Mouse (Mus musculus): ENCODE data around the gene Fam76a. TPM values are rescaled to one million over a fixed set of nuclear protein-coding genes. Genes with fewer than 3 reads are reported as not detected.
A peak's percentile ranks its signal among the peaks of the same experiment; 100 is the strongest.
"Not testable (repeated sequence)": the region's sequence is repeated elsewhere in the genome, so short reads cannot be mapped to it uniquely, and the experiment has no call there.

Fam76a gene
- total RNA-seq, 1 experiment from 2014 or later: 36.6 TPM

DNA sequence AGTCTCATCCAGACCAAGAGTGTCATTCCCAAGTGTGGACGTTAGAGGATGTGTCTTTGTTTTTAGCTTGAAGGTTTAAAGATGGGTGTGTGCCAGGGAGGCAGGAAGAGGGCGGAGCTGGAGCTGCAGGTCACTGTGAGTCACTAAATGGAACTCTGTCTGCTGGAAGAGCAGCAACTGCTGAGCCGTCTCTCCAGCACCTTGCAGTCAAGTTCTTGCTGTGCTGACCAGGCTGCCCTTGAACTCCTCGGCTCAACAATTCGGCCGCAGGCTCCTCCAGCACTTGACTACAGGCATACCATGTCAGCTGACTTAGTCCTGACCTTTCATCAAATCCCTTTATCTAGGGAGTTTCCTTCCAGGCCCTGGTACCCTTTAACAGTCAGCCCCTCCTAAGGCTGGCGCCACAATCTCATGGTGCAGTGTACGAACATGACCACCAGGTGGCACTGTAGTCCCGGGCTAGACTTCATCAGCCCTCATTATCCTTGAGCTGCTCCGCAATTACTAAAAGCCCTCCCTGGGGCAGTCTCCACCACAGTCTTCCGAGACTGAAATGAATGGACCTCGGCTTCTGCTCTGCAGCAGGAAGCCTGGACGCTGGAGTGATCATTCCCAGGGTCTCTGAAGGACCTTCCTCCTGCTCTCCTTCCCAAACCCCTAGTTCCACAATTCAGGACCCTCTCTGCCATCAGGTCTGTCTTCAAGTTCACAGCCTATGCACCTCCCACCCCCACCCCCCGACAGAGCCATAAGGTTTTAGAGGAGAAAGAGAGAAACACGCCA is 23.1 kb upstream of the Fam76a start:
- peak; percentile 88 for DNase-seq

DNA sequence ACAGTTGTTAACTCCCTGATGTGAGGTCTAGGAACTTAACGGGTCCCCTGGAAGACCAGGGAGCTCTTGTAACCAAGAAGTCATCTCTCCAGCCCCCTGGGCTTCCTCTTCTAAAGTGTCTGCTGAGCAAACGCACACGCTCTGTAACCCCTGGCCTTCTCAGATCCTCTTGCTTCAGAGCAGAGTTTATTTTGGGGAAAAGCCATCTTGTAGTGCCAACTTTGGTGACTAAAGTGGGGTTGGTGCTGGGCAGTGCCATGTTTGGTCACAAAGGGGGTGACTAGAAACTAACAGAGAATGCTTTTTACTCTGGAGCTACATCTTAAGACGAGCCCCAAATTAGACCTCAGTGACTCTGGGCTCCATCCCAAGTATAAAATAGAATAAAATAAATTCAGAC is 22.4 kb upstream of the Fam76a start:
- DNase-seq: peak; percentile 16

DNA sequence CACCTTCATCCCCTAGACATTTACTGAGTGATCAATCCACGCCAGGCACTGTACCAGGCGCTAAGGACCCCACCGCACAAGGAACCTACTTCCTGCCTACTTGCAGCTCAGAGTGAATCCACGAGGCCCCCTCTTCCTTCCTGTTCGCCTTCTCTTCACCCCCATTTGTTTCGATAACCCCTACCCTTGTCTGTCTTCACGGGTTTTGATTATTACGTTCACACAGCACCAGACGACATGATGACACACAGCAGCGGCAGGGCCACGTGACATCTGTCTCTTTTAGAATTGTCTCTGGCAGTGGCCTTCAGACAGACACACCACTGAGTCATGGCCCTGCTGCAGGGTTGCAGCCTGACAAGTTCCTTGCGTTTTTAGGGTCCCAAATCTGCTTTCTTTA is 21.7 kb upstream of the Fam76a start:
- DNase-seq: peak; percentile 70

DNA sequence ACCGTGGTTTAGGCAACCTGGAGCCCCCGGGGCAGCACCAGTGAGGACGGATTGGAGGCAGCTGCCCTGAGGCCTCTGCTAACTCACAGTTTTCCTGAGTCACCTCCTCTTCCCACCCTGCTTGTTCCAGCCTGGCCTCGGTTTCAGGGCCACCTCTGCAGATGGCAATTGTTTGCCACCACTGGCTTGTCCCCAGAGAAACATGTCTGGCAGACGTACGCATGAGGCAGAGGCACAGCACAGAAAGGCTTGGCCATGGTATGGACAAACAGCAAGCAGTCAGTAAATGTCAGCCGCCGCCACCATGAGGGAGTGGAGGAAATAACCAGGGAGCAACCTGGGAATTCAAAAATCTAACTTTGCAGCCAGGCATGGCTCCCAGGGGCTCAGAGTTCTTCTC is 20.7 kb upstream of the Fam76a start:
- DNase-seq: peak; percentile 50

DNA sequence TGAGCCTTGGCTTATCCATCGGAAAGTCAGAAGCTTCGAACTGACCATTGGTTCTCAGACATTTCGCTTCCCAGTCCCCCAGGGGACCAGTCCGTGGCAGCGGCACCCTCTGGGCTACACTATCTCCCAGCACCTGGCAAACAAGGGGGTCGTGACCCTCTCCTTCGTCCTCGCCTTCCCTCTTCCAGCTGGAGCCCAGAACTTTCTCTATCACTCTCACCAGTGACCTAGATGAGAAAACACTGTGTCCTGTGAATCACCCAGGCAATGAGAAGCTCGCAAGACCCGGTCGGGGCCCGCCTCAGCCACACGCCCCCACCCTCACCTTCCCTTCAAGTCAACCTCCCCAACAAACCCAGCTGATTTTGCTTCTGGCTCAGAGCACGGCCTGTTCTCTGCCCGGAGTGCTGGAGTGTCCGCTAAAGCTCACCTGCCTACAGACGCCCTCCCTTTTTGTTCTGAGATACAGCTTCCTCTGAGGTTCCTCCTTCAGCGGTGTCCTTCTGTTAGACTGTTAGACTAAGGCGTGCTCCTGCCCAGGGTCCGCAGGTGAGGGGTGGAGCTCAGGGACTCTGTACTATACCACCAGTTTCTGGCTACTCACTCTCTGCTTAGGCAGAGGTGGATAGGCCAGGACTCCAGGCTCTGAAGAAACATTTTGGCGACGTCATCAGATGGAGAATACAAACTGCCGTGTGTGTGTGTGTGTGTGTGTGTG is 18.8 kb upstream of the Fam76a start:
- DNase-seq: no peak

DNA sequence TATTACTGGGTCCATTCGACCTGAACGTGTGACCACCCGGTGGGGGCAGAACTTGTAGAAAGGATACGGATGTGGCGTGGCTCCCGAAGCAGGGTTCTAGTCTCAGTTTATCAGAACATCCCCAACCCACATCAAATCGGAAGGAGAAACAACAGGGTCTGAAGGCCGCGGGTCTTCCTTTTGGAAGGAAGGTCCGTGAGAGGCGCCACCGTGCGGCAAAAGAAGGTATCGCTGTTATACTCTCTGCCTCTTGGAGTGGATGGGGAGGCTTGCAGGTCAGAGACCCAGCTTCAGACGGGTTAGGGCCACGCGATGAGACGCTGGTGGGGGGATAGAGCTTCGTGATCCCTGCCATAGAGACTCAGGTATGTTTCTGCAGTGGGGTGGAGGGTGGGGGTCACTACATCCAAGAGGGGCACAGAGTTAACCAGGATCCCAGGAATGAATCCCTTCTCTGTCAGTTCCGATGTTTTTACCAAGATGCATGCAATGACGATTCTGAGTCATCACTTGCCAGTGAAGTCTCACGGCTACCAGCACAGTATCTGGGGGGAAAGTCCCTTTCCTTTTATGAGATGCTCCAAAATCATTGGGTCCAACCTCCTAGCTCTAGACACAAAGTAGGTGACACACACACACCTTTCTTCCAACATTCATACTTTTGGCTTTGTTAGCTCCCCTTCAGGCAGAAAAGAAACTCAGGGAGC is 17.2 kb upstream of the Fam76a start:
- DNase-seq: peak; percentile 75

DNA sequence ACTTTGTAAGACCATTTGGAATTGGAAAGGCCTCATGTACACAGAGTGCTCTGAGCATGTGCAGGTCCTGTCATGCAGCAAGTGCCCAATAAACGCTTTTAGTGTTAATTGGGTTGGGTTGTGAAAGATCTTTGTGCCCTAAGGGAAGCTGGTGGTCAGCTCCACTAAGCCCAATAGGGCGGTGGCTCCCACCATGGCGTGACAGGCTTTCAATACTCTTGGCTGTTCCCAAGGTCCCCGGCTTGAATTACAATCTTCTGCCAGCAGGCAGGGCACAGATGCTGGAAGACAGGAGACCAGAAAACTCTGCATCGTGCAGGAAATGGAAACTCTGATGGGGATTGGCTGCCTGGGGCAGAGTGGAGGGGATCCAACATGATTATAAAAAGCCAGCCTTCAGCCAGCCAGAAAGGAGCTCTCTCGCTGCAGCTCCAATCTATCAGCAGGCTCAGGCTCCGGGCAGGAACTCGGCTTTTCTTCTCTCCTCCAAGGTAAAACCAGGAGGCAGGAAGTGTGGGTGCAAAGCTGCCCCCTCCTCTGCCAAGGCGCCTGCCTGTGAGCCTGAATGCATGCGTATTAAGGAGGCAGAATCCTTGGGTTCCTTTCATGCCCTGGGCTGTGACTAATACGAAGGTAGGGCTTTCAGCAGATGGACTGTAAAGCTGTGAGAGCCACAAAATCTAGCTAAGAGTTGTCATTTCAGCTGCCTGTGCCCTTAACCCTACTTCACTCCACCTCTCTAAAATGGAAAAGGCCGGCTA is 16.0 kb upstream of the Fam76a start:
- DNase-seq: peak; percentile 28

DNA sequence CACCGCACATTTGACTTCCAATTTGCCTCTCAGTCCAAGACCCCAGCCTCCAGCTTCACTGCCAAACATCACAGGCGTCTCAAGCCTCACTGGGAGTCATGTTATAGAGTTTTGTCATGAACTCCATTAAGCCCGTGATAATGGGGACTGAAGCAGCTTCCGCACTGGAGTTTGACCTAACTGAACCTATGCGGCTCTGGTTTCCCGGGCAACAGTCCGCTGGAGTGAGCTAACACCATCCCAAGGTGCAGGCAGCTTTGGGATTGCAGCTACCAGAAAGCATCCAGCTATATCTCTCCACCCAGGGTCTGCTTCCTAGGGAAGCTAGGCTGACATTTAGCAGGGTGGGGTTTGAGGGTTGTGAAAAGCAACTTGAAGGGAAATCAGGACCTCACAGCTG is 12.3 kb upstream of the Fam76a start:
- DNase-seq: no peak

DNA sequence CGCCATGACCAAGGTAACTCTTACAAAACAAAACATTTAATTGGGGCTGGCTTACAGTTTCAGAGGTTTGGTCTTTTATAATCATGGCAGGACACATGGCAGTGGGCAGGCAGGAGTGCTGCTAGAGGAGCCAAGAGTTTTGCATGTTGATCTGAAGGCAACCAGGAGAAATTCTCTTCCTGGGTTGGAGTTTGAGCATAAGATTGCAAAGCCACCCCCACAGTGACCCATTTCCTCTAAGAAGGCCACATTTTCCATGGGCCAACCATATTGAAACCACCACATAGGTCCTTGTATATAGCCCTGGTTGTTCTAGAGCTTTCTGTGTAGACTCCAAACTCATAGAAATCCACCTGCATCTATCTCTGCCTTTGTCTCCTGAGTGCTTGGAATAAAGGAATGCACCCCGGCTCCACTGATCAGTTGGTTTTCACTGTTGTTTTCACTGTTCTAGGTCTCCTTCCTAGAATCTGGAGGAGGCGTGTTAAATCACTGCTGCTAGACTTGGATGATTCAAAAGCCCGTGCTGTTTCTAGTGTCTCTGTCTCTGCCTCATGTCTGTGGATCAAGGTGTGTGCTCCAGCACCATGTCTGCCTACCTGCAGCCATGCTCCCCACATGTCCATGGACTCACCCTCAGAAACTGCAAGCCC is 10.5 kb upstream of the Fam76a start:
- no peak for DNase-seq

DNA sequence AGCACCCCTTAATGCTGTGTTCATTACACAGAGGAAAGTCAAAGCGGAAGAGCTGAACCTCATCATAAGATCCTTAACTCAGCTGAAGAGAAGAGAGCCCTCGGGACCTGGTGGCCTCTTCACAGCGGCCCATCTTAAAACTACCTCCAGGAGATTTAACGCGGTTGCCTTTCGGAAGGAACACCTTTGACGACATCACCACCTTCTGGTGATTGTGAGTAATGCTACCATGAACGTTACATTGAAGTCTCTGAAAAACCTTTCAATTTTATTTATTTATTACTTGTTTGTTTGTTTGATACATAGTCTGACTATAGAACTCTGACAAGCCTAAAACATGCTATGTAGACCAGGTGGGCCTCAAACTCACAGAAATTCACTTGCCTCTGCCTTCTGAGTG is 8.4 kb upstream of the Fam76a start:
- peak; percentile 38 for DNase-seq

DNA sequence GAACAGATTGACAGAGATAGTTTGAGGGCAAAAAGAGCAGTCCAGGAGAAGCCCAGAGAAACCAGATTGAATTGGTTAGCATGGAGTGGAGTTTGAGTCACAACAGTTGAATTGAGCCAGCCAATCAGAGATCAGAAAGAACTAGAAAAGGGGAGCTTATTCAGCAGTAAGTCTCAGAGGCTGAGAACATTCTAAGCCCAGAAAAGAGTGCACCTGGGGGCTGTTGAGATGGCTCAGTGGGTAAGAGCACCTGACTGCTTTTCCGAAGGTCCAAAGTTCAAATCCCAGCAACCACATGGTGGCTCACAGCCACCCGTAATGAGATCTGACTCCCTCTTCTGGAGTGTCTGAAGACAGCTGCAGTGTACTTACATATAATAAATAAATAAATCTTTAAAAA is 4.2 kb upstream of the Fam76a start:
- DNase-seq: not testable (repeated sequence)

DNA sequence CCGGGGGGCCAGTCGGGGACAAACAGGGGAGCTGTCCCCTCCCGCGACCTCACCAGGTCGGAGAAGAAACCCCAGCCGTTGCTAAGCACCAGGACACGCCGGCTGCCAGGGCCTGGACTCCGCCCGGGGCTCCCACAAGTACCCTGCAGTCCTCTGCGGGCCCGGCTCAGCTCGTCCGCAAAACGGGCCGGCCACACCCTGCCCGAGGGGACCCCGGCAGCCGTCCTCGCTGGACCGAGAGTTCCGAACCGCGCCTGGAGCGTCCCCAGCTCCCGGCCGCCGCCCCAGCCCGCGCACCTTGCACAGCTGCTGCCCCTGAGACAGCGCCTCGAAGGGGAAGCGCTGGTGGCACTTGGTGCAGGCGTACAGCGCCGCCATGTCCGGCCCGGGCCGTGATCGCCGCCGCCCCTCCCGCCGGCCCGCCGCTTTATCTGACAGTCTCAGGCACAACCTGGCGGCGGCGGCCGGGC is 262 bp downstream of the Fam76a start:
- DNase-seq: no peak

DNA sequence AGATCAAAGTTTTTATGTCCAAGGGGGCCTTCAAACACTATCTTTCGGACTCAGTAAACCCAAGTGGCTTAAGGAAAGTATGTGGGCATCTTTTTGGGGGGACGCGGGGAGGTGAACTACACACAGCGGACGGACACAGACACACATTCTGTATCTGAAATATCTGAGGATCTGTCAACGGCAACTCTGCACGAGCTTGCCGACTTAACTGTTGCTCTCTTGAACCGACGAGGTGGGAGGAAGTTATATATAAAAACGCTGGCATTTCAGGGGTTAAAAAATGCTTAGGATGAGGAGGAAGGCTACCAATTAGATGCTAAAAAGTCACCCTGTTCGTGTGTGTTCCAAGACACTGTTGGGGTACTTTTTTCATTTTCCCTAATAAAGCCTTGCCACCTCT is 870 bp downstream of the Fam76a start:
- DNase-seq: no peak

DNA sequence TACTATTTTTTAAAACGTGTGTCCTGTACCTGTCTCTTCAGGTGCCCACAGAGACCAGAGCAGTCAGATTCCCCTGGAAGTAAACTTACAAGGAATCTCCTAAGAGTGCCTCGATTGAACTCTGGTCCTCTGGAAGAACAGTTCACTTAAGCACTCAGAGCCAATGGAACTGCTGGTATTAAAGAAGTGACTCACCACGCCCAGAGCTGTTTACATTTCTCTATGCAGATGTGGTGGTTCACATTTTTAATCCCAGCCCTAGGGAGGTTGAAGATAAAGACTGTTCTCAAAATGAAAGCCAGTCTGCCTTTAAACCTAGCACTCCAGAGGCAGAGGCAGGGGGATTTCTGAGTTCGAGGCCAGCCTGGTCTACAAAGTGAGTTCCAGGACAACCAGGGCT is 2.2 kb downstream of the Fam76a start:
- DNase-seq: no peak

DNA sequence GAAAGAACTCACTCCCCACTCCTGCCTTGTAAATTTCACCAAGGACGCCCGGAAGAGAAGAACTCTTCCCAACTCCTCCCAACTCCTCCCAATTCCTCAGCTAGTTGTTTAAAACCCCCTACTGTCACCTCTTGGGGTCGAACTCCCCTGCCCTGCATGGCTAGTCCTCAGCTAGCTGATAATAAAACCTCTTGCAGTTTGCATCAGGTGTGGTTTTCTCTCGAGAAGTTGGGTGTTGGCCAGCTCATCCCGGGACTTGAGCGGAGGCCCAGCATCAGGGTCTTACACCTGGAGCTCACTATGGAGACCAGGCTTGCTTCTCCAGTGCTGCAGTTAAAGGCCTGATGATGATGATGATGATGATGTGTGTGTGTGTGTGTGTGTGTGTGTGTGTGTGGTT is 3.9 kb downstream of the Fam76a start:
- not testable (repeated sequence) for DNase-seq

DNA sequence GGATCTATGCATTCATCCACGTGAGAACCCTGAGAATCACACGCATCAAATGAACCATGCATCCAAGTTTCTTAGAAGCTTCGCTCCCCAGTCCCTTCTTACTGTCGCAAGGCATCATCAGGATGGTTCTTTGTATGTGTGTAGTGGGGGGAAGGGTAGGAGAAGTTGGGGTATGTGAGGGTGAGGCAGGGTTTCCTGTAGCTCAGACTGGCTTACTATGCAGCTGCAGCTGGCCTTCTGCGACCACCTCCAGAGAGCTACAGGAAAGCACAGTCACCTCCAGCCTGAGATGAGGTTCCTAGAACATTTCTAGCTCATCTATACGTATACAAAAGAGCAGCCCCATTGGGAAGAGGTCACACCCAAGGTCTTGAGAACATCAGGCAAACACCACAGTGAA is 10.2 kb downstream of the Fam76a start:
- no peak for DNase-seq

DNA sequence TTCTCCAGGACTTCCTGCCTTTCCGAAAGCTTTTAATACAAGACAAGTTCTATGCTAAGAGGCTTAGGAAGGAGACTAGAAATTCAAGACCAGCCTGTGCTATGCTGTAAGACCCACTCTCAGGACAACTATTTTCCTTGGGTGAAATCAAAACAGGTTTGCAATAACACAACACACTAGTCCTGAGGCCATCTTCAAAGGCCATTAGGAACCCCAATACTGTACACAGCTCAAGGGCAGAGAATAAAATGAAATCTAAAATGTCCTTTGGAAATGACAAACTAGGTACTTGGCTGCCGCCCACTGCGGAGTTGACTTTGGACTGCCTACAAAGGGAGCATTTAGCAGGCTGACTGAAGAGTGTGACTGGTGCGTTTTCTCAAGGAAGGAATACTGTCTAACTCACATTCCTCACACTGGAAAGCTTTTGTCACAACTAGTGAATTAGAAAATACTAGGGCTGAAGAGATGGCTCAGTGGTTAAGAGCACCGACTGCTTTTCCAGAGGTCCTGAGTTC is 16.5 kb downstream of the Fam76a start:
- peak; percentile 44 for DNase-seq

DNA sequence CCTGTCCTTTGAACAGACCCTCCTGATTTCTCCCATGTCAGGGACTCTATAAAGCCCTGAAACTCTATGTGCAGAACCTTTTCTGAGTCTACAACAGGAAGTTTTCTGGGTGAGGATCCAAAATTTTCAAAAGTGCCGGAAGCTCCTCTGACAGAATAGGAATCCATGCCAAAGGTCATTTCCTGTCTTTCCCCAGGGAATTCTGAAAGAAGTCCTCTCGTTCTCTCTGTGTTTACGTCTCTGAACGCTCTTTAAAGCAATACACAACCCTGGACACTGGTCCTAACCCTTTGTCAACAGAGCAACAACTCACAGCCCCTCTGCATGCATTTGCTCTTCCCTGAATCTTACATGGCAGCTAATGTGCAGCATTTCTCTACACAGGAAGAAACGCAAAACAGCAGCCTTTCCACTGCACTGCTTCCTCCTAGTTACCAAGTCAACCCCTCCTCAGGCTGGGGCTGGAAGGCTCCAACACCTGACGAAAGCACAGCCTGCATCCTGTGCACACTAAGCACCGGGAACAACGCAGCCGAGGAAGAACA is 17.5 kb downstream of the Fam76a start:
- no peak for DNase-seq

DNA sequence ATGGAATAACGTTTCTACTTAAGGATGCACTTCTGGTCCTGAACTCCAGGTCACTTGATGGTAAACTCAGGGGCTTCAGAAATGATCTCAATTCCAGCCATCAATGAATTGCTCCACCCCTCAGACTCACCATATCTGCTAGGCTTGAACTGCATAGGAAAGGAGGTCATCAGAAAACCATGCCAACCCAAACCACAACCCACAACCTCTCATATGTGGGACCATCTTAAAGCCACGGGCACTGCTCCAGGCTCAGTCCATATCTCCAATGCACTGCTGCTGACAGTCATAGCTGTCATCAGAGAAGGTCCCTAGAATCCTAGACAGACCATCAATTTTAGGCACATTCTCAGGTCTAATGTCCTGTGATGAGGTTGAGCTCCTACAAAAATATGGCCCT is 18.3 kb downstream of the Fam76a start:
- no peak for DNase-seq

DNA sequence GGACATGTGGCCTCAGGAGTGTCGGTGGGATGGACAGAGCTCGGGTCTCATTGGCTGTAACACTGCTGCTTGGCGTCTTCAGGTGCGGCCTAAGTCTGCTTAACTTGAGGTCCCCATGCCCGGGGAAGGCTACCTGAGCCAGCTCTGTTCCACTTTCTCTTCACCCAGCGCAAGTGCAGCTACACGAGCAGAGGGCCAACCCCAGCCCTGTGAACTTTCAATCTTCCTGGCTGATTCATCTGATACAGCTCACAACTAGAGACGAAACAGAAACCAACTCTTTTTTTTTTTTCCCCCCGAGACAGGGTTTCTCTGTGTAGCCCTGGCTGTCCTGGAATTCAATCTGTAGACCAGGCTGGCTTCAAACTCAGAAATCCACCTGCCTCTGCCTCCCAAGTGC is 24.2 kb downstream of the Fam76a start:
- peak; percentile 22 for DNase-seq

DNA sequence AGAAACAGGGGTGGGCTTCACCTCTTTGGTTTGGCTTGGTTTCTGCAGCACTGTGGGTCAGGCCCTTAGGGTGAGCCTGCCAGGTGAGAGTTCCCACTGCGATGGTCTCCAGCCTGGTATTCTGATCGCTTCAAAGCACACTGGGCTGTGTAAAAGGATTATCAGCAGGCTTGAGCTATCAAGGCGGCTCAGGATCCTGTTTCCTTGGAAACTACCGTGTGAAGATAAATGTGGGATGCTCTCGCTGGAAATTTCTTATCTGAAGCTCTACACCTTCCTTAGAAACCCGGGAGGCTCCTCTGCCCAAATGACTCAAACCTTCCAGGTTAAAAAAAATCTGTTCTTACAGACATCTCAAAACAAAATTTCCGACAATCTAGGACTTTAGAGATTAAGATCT is 28.0 kb downstream of the Fam76a start:
- no peak for DNase-seq
